18 mouse cellular contexts compared by ENCODE assay signal in the genomic region with DNA sequence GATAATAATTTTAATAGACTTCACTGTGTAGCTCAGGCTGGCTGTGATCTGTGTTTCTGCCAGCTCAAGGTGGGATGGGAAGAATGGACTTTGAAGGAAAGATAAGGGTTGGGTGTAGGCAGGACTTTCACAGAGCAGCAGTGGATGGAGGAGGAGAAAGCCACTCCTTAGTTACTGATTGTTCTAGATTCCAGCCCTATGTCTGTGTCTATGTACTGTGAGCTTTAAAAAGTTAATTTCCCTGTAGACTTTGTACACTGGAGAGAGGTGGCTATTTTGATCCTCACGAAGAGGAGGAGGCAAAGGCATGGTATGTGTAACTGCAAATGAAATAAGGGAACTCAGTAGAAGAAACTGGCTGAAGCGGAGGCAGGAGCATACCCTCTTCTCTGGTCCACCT. TPM values are rescaled to one million over a fixed set of nuclear protein-coding genes. Genes with fewer than 3 reads are reported as not detected.
"Had no signal": no experiment of that assay in that cellular context is flagged by ENCODE, and none has a peak within 500 bp of the region (broad histone marks: within the 10 kb centered on the region; RNA-seq: fewer than 3 reads in every experiment).

No protein-coding gene starts in this region.

- H3K4me3 ChIP-seq: limb, embryonic 12.5 days; limb, embryonic 15.5 days; midbrain, embryonic 12.5 days; midbrain, embryonic 15.5 days; neural tube, embryonic 12.5 days; neural tube, embryonic 15.5 days had no signal

- H3K27ac ChIP-seq: kidney, postnatal 0 days; limb, embryonic 12.5 days; limb, embryonic 15.5 days; liver, embryonic 14.5 days; macrophage; midbrain, embryonic 12.5 days; midbrain, embryonic 15.5 days; neural tube, embryonic 12.5 days; neural tube, embryonic 15.5 days had no signal

- H3K9me3 ChIP-seq: limb, embryonic 12.5 days; limb, embryonic 15.5 days; midbrain, embryonic 12.5 days; midbrain, embryonic 15.5 days; neural tube, embryonic 12.5 days; neural tube, embryonic 15.5 days had no signal

- ATAC-seq: liver, postnatal 0 days; lung, postnatal 0 days; midbrain, embryonic 15.5 days had no signal

- H3K36me3 ChIP-seq: limb, embryonic 12.5 days; limb, embryonic 15.5 days; midbrain, embryonic 12.5 days; midbrain, embryonic 15.5 days; neural tube, embryonic 12.5 days; neural tube, embryonic 15.5 days had no signal

- H3K27me3 ChIP-seq: limb, embryonic 12.5 days; limb, embryonic 15.5 days; midbrain, embryonic 12.5 days; midbrain, embryonic 15.5 days; neural tube, embryonic 12.5 days; neural tube, embryonic 15.5 days had no signal

- DNase-seq: left cerebral cortex, postnatal 4 days; liver, postnatal 0 days; lung, embryonic 14.5 days; right cerebral cortex, adult 18-20 months; right cerebral cortex, postnatal 14 days; thymus, postnatal 25 days had no signal

- H3K4me1 ChIP-seq: limb, embryonic 12.5 days; limb, embryonic 15.5 days; midbrain, embryonic 12.5 days; midbrain, embryonic 15.5 days; neural tube, embryonic 12.5 days; neural tube, embryonic 15.5 days had no signal

- H3K4me2 ChIP-seq: limb, embryonic 12.5 days; limb, embryonic 15.5 days; liver, embryonic 11.5 days; lung, embryonic 14.5 days; midbrain, embryonic 12.5 days; midbrain, embryonic 15.5 days; neural tube, embryonic 12.5 days; neural tube, embryonic 15.5 days had no signal

- H3K9ac ChIP-seq: limb, embryonic 12.5 days; limb, embryonic 15.5 days; liver, embryonic 14.5 days; liver, postnatal 0 days; lung, embryonic 14.5 days; midbrain, embryonic 12.5 days; midbrain, embryonic 15.5 days; neural tube, embryonic 12.5 days; neural tube, embryonic 15.5 days had no signal

RNA-seq across cellular contexts. Expression of a gene that starts 31.2 kb away (rescaled TPM):
- polyA plus RNA-seq: kidney, embryonic 14.5 days; kidney, postnatal 0 days; limb, embryonic 12.5 days; midbrain, embryonic 12.5 days; midbrain, embryonic 15.5 days; neural tube, embryonic 15.5 days had no signal

RNA-seq across cellular contexts. Expression of a gene that starts 54.8 kb away (rescaled TPM):
- polyA plus RNA-seq: neural tube, embryonic 12.5 days; neural tube, embryonic 15.5 days had no signal
